Mouse (Mus musculus) inflammation-experienced regulatory T-cells, adult 6 months (primary cell): ENCODE results near the gene Plin5. TPM values are rescaled to one million over a fixed set of nuclear protein-coding genes. Genes with fewer than 3 reads are reported as not detected.
"Not testable (repeated sequence)": the region's sequence is repeated elsewhere in the genome, so short reads cannot be mapped to it uniquely, and the experiment has no call there.

ENCODE experiments used
- ATAC-seq: one replicate; pipeline ENCODE4 v1.8.0; 2017
- polyA plus RNA-seq, 3 experiments: library from polyadenylated mRNA; unstranded; fragments of 100-300 nt; shearing (Covaris generic); gene quantifications; one replicate each; pipeline ENCODE4 v1.2.1; 2017

The Plin5 gene
- polyA plus RNA-seq, 3 experiments from 2014 or later: 0.16 TPM; not detected in 2

DNA sequence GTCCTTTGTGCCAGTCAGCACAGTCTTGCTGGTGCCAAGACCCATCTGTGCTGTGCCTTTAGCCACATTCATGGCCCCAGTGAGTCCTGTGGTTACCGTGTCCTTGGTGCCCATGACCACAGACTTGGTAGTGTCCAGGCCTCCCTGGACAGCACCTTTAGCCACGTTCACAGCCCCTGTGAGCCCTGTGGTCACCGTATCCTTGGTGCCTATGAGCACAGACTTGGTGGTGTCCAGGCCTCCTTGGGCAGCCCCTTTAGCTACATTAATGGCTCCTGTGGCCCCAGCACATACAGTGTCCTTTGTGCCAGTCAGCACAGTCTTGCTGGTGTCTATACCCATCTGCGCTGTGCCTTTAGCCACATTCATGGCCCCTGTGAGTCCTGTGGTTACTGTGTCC lies 11.0 kb downstream of the Plin5 start:
- not testable (repeated sequence) for ATAC-seq

DNA sequence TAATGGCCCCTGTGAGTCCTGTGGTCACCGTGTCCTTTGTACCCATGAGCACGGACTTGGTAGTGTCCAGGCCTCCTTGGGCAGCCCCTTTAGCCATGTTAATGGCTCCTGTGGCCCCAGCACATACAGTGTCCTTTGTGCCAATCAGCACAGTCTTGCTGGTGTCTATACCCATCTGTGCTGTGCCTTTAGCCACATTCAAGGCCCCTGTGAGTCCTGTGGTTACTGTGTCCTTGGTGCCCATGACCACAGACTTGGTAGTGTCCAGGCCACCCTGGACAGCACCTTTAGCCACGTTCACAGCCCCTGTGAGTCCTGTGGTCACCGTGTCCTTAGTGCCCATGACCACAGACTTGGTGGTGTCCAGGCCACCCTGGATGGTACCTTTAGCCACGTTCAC lies 12.6 kb downstream of the Plin5 start:
- ATAC-seq: not testable (repeated sequence)

DNA sequence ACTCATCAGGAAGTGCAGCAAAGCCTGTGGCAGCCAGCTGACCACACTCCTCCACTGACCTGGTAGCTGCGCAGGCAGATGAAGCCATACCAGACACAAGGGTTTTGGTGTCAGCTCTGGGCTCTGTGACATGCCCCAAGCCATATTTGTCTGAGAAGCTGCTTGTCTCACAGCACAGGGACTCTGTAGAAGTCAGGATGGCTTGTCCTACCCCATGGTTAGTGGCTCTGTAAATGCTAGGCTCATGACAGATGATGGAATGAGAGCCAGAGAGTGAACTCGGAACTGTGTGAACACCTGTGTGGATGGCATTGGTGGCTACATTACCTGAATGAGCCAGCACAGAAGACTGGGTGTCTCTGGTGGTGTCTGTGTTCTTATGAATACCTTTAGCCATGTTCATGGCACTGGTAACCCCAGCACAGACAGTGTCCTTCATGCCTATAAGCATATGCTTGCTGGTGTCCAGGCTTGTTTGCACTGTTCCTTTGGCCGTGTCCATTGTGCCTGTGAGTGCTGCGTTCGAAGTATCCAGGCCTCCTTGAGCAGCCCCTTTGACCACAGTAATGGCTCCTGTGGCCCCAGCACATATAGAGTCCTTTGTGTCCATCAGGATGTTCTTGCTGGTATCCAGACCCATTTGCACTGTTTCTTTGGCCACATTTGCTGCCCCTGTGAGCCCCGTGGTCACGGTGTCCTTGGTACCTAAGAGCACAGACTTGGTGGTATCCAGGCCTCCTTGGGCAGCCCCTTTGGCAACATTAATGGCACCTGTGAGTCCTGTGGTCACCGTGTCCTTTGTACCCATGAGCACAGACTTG lies 13.7 kb downstream of the Plin5 start:
- ATAC-seq: no peak

GRCm38 (mm10) chr17:56102927-56103326 lies 14.5 kb downstream of the Plin5 start:
- ATAC-seq: no peak

DNA sequence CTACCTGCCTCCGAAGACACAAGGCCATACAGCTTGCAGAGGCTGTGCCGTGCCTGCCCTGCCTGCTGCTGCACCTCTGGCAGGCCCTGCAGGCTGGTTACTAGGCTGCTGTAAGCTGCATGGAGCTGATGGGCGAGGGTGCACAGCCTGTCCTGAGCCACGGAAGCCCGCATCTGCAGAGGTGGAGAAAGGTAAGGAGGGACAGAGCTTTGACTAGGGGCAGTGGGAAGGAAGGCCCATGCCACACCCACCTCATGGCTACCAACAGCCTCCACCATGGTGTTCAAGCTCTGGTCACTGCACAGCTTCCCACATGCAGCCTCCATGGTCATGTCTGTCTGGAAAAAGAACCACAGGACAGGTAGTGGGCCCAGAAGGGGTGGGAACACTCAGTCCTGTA lies 15.2 kb downstream of the Plin5 start:
- no peak for ATAC-seq

DNA sequence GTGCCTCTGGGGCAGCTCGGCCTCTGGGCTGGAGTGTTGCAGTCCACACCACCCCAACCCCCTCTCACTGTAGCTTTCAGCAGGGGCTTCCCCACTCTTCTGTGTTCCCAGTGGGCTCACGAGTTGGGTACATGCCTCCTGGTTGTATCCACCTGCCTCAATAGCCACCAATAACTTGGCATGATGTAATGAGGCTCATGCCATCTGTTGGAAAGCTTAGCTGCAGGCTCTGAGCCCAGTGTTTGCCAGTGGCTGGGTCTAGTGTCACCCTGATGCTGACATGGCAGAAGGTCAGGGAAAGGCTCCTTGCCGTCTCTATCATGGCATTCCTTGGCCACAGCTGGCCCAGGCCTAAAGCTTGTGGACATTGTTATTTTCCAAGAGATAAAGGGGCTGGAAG lies 16.6 kb downstream of the Plin5 start:
- no peak for ATAC-seq

DNA sequence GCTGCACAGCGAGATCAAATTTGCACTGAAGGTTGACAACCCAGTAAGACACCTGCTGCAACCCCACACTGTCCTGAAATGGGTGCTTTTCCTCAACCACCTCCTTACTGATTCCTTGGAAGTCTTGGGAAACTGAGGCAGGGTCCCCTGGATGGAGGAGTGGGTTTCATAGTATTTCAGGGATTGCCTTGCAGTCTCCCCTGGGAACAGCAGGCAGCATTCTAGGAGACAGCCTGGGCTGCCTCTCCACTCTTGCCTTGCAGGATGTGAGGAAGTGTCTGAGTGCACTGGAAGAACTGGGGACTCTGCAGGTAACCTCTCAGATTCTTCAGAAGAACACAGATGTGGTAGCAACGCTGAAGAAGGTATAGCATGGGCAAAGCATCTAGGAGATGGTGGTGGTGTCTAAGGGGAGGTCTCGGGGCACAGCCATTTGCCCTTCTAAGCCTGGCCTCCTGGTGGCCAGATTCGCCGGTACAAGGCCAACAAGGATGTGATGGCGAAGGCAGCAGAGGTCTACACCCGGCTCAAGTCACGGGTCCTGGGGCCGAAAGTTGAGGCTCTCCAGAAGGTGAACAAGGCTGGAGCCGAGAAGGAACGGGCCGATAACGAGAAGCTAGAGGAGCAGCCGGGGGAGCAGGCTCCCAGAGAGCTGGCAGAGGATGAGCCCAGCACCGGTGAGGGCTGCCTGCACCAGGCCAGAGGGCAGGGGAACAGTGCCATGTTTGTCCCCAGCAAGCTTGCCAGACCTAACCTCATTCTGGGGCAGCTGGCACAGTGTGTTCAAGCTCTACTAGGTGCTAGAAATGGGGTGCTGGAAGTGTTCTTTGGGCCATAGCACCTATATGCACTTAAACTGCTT lies 18.5 kb downstream of the Plin5 start:
- no peak for ATAC-seq

- no peak for ATAC-seq
Measured at GRCm38 (mm10) chr17:56098180-56098579, 19.2 kb downstream of the Plin5 start.

DNA sequence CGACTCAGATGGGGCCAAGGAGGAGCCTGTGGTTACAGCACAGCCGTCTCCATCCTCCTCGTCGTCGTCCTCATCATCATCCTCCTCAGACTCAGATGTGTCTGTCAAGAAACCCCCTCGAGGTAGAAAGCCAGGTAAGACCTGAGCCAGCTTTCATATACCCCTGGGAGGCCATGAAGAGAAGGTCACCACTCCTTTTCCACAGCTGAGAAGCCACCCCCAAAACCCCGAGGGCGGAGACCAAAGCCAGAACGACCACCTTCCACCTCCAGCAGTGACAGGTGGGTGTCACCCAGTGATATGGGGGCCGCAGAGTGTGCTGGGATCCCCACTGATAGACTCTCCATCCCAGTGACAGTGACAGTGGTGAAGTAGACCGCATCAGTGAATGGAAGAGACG lies 20.5 kb downstream of the Plin5 start:
- ATAC-seq: no peak

GRCm38 (mm10) chr17:56092794-56093193 lies 24.6 kb downstream of the Plin5 start:
- no peak for ATAC-seq

GRCm38 (mm10) chr17:56092312-56092711 lies 25.1 kb downstream of the Plin5 start:
- ATAC-seq: no peak

DNA sequence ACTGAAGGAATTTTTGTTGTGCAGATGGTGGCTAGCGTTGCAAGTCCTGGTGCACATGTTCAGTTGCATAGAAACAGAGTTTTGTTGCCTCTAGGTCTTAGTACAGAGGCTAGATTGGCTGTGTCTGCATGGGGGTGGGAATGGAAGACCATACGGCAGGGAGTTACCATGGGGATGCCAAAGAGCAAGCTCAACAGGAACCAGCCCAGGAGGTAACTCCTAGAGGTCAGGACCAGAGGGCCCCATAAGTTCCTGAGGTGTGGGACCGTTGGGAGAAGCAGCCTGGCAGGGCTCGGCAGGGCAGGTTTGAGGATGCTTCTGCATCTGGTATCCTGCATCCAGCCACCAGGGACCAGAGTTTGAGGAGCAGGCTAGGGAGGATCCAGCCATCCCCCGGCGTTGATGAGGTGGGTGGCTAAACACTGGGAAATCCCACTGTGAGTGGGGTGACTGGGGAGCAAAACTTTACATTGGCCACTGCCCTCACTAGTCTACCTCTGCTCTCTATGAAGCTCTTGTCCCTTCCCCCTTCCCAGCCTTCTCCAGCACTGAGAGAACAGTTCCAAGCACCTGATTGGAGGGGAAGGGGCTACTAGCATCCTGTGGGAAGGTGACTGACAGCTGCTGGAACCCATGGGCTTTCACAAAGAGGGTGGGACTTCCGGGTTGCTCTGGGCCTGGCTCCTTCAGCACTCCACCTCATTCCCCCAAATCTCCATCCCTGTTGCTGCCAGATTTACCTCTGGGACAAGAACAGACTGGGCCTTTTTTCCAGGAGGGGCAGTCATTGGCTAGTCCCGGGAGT lies 36.4 kb downstream of the Plin5 start:
- no peak for ATAC-seq

DNA sequence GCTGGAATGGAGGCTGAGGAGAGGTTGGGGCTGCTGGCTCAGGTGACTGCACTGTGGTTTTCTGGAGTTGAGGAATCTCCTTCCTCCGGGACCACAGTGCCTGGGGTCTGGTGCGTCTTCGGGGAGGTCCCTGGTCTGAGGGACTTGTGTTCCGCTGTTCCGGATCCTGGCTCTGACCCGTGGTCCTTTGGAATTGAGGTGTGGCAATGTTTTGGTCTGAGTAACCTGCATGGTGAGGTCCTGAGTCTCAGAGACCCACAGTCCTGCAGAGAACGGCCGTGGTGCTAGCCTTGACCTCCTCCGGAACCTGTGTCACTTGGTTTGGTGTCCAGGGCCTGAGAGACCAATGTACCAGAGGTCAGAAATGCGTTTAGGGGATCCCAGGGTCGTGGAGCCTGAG lies 37.5 kb downstream of the Plin5 start:
- ATAC-seq: no peak

GRCm38 (mm10) chr17:56078880-56079795 lies 38.3 kb downstream of the Plin5 start, which contains the start of gene Hdgfl2:
Hdgfl2 (plus strand) TSS chr17:56079634.
- ATAC-seq: peak; percentile 79

GRCm38 (mm10) chr17:56078361-56078760 lies 39.0 kb downstream of the Plin5 start:
- not testable (repeated sequence) for ATAC-seq

DNA sequence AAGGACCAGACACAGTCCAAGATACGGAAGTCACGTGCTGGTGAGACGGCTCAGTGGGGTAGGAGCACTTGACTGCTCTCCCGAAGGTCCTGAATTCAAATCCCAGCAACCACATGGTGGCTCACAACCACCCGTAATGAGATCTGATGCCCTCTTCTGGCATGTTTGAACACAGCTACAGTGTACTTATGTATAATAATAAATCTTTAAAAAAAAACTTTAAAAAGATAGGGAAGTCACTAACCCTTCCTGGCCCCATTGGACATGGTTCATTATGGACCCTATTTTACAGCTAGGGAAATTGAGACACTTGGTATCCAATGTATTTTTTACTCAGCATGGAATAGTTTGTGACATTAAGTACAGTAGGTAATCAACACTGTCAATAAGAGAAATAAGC lies 39.9 kb downstream of the Plin5 start:
- no peak for ATAC-seq

DNA sequence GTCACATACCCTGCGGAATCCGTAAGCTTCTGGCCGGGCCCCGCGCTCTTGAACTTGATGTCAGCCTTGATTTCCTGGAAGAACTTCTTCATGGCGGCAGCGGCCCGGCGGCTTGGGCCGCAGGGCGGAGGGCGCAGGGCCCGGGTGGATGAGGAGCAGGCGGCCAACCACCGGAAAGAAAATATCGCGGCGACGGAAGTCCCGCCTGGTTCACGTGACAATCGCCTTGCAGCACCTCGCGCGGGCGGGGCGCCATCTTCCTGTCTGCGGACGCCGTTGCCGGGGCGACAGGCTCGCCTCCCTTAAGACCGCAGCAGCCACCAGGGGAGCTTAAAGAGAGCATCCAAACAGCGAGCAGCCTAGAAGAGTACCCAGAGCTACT lies 42.6 kb downstream of the Plin5 start, which contains the start of gene Ubxn6:
Ubxn6 (minus strand) TSS at position 202 of the 382 bp plus-strand sequence.
- ATAC-seq: peak; percentile 55

- no peak for ATAC-seq
Measured at GRCm38 (mm10) chr17:56074097-56074826, 43.1 kb downstream of the Plin5 start.

GRCm38 (mm10) chr17:56072243-56072642 lies 45.2 kb downstream of the Plin5 start:
- no peak for ATAC-seq

DNA sequence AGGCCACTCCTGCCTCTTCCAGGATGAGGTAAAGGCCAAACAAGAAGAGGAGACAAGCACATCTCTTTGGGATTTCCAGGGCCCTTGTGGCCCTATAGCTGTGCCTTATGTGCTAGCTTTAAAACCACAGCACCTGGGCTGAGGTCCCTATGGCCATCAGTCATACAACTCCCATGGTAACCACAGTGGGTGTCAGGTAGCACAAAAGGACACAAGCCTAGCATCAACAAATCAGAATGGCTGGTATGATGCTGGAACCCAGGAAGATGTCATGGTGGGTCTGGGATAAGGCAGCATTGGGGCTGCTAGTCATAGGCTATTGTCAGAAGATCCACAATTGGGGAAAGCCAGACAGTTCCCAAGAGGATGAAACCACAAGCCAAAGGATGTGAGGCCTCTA lies 46.3 kb downstream of the Plin5 start:
- no peak for ATAC-seq

DNA sequence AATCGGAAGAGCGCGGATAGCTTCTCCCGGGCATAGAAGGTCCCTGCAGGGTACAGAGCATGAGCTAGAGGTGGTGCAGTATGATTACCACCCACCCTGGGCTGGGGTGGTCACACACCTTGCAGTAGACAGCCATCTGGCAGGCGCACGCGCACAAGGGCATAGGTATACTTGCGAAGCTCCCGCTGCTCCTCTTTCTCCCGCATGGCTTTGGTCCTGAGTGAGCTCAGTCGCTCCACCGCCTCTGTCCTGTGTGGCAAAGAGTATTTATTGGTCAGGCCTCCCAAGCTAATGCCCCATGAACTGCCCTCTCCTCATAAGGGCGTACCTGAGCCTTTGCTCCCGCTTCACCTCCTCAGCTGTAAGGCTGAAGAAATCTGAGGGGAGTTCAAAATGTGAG lies 48.3 kb downstream of the Plin5 start:
- ATAC-seq: no peak
